12 mouse cellular contexts compared by ENCODE assay signal in the genomic region with DNA sequence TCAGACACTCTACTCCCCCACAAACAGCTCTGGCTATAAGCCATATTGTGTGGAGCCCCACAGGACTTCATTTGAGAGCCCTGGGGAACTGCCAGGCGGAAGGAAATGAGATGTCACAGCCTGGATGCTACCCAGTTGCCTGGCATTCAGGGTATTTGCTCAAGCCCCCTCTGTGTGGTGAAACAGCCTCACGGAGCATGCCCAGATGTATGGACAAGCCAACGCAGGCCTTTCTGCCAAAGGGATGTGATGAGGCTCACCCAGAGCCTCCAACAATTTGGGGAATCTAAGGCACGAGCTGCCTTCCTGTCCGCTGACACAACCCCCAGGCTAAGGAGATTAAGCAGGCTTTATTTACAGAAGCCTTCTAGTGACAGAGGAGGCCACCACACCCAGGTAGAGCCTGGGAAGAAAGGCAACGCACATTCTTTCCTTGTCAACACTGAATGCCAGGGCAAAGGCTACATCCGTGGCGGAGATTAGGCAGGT.
DNase-seq lines count a peak whose midpoint lies in the region; ATAC-seq and TF ChIP-seq lines count a peak whose summit lies in the region.
"Had no signal": no experiment of that assay in that cellular context is flagged by ENCODE, and none has a peak within 500 bp of the region (broad histone marks: within the 10 kb centered on the region; RNA-seq: fewer than 3 reads in every experiment).

No protein-coding gene starts in this region.

- no peaks in the 10 kb centered on the region for H3K27me3 ChIP-seq in heart, embryonic 14.5 days (ENCODE audit: control insufficient read depth, insufficient read depth, low read length)
- H3K27me3 ChIP-seq in heart, adult 2 months (ENCODE audit: control insufficient read depth, insufficient read depth, low read length) = no peaks in the 10 kb centered on the region
- H3K27me3 ChIP-seq in stomach, postnatal 0 days (ENCODE audit: control insufficient read depth, insufficient read depth, low read length) = no peaks in the 10 kb centered on the region
- no peaks in the 10 kb centered on the region for H3K27me3 ChIP-seq in kidney, embryonic 16.5 days (ENCODE audit: insufficient read depth, low read length)

- TF ChIP-seq CTCF in heart, adult 2 months (IDR thresholded peaks at IDR 0.05) = no peak
- no peak for TF ChIP-seq CTCF in stomach, postnatal 0 days (IDR thresholded peaks at IDR 0.05; ENCODE audit: low read depth)

- TF ChIP-seq EP300 in heart, adult 2 months (IDR thresholded peaks at IDR 0.05; ENCODE audit: insufficient read depth, low read depth, low read length) = no peak
- no peak for TF ChIP-seq EP300 in stomach, postnatal 0 days (optimal IDR thresholded peaks at IDR 0.05)

- H3K4me2 ChIP-seq in heart, embryonic 14.5 days (ENCODE audit: low read length) = 0 out of 2 replicates have a peak overlapping the region, but pooled peaks have one; percentile 13
- H3K4me2 ChIP-seq in stomach, postnatal 0 days (replicated peaks; ENCODE audit: low read depth) = no peak overlapping the region
- H3K4me2 ChIP-seq in kidney, embryonic 16.5 days (replicated peaks; ENCODE audit: low read depth, low read length) = no peak overlapping the region

- H3K27ac ChIP-seq in heart, embryonic 14.5 days (replicated peaks in 1 of 2; ENCODE audit: control insufficient read depth in 1 of 2, insufficient read depth in 1 of 2, low read depth in 2 of 2, low read length in 2 of 2) = peak overlapping the region; percentile 9 to 35; a peak in 3 of 4 replicates
- H3K27ac ChIP-seq in heart, adult 2 months = no peak overlapping the region
- no peak overlapping the region for H3K27ac ChIP-seq in stomach, postnatal 0 days (replicated peaks)
- no peak overlapping the region for H3K27ac ChIP-seq in kidney, embryonic 16.5 days (ENCODE audit: low read length)

- no peak for TF ChIP-seq POLR2A in heart, adult 2 months (IDR thresholded peaks at IDR 0.05; ENCODE audit: insufficient read depth, low read depth, low read length)

- WGBS in heart, embryonic 14.5 days = 14% methylated on average over 8 of the region's 8 CpGs
- 49% methylated on average over 8 of the region's 8 CpGs for WGBS in heart, adult 2 months
- WGBS in stomach, postnatal 0 days = 44% methylated on average over 8 of the region's 8 CpGs
- WGBS in kidney, embryonic 16.5 days = 82% methylated on average over 8 of the region's 8 CpGs

- no peak overlapping the region for H3K9ac ChIP-seq in heart, embryonic 14.5 days (ENCODE audit: low read length)
- H3K9ac ChIP-seq in heart, adult 2 months (ENCODE audit: low read depth, low read length) = no peak overlapping the region
- H3K9ac ChIP-seq in stomach, postnatal 0 days (ENCODE audit: low read length) = no peak overlapping the region
- H3K9ac ChIP-seq in kidney, embryonic 16.5 days (replicated peaks; ENCODE audit: low read length) = no peak overlapping the region

- H3K36me3 ChIP-seq in heart, embryonic 14.5 days (ENCODE audit: control insufficient read depth, insufficient read depth, low read length) = no peaks in the 10 kb centered on the region
- H3K36me3 ChIP-seq in heart, adult 2 months (ENCODE audit: control insufficient read depth, insufficient read depth, low read length) = no peaks in the 10 kb centered on the region
- H3K36me3 ChIP-seq in stomach, postnatal 0 days (ENCODE audit: control insufficient read depth, insufficient read depth, low read length) = no peaks in the 10 kb centered on the region
- H3K36me3 ChIP-seq in kidney, embryonic 16.5 days (ENCODE audit: insufficient read depth, low read length) = no peaks in the 10 kb centered on the region

- H3K79me2 ChIP-seq in heart, adult 2 months (replicated peaks; ENCODE audit: control insufficient read depth, insufficient read depth, low read length) = no peaks in the 10 kb centered on the region

- no peak overlapping the region for H3K4me3 ChIP-seq in heart, embryonic 14.5 days (ENCODE audit: control insufficient read depth in 1 of 2, insufficient read depth in 1 of 2, low read depth in 1 of 2, low read length in 2 of 2)
- no peak overlapping the region for H3K4me3 ChIP-seq in heart, adult 2 months
- no peak overlapping the region for H3K4me3 ChIP-seq in stomach, postnatal 0 days (ENCODE audit: low read depth, low read length)
- H3K4me3 ChIP-seq in kidney, embryonic 16.5 days (ENCODE audit: low read length) = no peak overlapping the region

- ATAC-seq in heart, embryonic 14.5 days (ENCODE audit: insufficient number of reproducible peaks, insufficient read depth, low FRiP score, low read depth) = peak; percentile 48; the same call in 1 of the 2 replicates
- ATAC-seq in granulocyte monocyte progenitor cell, adult 5-6 weeks (replicated peaks; ENCODE audit: poor library complexity, severe bottlenecking) = peak; percentile 86
- ATAC-seq in stomach, postnatal 0 days (ENCODE audit: low FRiP score, low TSS enrichment) = peak; percentile 79
- no peak for ATAC-seq in kidney, embryonic 16.5 days (ENCODE audit: low FRiP score, low TSS enrichment)

- no peak for DNase-seq in heart, adult 2 months
- DNase-seq in right cerebral cortex, postnatal 4 days = peak; percentile 22
- DNase-seq in right cerebral cortex, adult 18-20 months = no peak
- DNase-seq in stomach, postnatal 0 days (ENCODE audit: low spot score) = peak; percentile 34
- no peak for DNase-seq in frontal cortex, postnatal 10 days (ENCODE audit: low spot score in 2 of 2)
- DNase-seq: adrenal gland, postnatal 10 days; cerebellum, adult 18-20 months; kidney, adult 8-10 months; lung, postnatal 10 days had no signal

- H3K4me1 ChIP-seq in heart, embryonic 14.5 days (ENCODE audit: control insufficient read depth in 2 of 2, insufficient read depth in 2 of 2, low read length in 2 of 2) = peaks cover 31 to 35% of the 10 kb centered on the region in 2 experiments
- H3K4me1 ChIP-seq in heart, adult 2 months (ENCODE audit: control insufficient read depth, insufficient read depth, low read length) = 0 out of 2 replicates have a peak, but pooled peaks cover 1% of the 10 kb centered on the region
- H3K4me1 ChIP-seq in stomach, postnatal 0 days (replicated peaks; ENCODE audit: control insufficient read depth, insufficient read depth) = 0 out of 2 replicates have a peak, but pooled peaks cover 2% of the 10 kb centered on the region
- peaks cover 15% of the 10 kb centered on the region for H3K4me1 ChIP-seq in kidney, embryonic 16.5 days (ENCODE audit: insufficient read depth, low read length)

- no peaks in the 10 kb centered on the region for H3K9me3 ChIP-seq in heart, embryonic 14.5 days (ENCODE audit: control insufficient read depth, low read length)
- H3K9me3 ChIP-seq in stomach, postnatal 0 days (ENCODE audit: control insufficient read depth, low read length) = no peaks in the 10 kb centered on the region
- no peaks in the 10 kb centered on the region for H3K9me3 ChIP-seq in kidney, embryonic 16.5 days (ENCODE audit: low read length)

- intact Hi-C loops in heart, adult 2 months (cut with DNase I) = no loop called here

Comparison
In these comparisons a context has a peak if more than half of its experiments do, and no peak if none do; other contexts are left out.
1. H3K27ac ChIP-seq: peak in heart, embryonic 14.5 days (2 of 2); none in heart, adult 2 months (single experiment), stomach, postnatal 0 days (single experiment) and kidney, embryonic 16.5 days (single experiment).
2. DNase-seq: peak in right cerebral cortex, postnatal 4 days (single experiment) and stomach, postnatal 0 days (single experiment); none in heart, adult 2 months (0 of 2), right cerebral cortex, adult 18-20 months (single experiment) and frontal cortex, postnatal 10 days (0 of 2).